Mouse (Mus musculus) brain, embryonic 14.5 days (tissue): ENCODE results near the gene Nutf2-ps1. TPM values are rescaled to one million over a fixed set of nuclear protein-coding genes. Genes with fewer than 3 reads are reported as not detected.
"Not testable (repeated sequence)": the region's sequence is repeated elsewhere in the genome, so short reads cannot be mapped to it uniquely, and the experiment has no call there.

Experiments
- DNase-seq: peaks from one replicate; pipeline ENCODE4 v3.0.0-alpha.2; 2011; ENCODE audit warnings: low read depth
- CTCF ChIP-seq: fragments of 200-500 bp; IDR thresholded peaks from 2 replicates; pipeline ENCODE4 v1.5.1; 2012; ENCODE audit warnings: inconsistent platforms, mild to moderate bottlenecking, moderate library complexity, borderline replicate concordance; ENCODE audit not compliant: insufficient read depth, insufficient read length; ENCODE audit errors: extremely low read depth
- POLR2A ChIP-seq: fragments of 200-500 bp; IDR thresholded peaks from 2 replicates; pipeline ENCODE4 v1.6.1; 2012; ENCODE audit warnings: mild to moderate bottlenecking, inconsistent platforms, borderline replicate concordance; ENCODE audit not compliant: poor library complexity, insufficient read depth, insufficient read length, severe bottlenecking; ENCODE audit errors: extremely low read depth
- polyA plus RNA-seq: library from polyadenylated mRNA; depleted of rRNA; stranded (reverse); fragments of >200 nt; gene quantifications from 2 replicates; pipeline ENCODE4 v1.2.3, GENCODE M21; 2012; rRNA removed

Gene Nutf2-ps1
- 51.5 and 58.1 TPM in 2 replicates for polyA plus RNA-seq

DNA sequence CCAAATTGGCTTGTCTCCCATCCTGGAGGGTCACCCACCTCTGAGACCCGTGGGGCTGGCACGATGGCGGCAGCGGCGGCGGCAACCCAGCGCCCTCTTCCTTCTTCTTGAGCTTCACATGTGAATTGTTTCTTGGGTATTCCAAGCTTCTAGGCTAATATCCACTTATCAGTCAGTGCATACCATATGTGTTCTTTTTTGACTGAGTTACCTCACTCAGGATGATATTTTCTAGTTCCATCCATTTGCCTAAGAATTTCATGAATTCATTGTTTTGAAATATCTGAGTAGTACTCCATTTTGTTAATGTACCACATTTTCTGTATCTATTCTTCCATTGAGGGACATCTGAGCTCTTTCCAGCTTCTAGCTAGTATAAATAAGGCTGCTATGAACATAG is at the start of gene Nutf2-ps1:
Nutf2-ps1 (minus strand) TSS at position 101 of the 400 bp plus-strand sequence.
- DNase-seq: not testable (repeated sequence)

- DNase-seq: peak; percentile 30
- 0 out of 2 replicates have a peak, but pooled peaks have one; percentile 8 for TF ChIP-seq CTCF
- TF ChIP-seq POLR2A: no peak
These were observed 49.2 kb upstream of the Nutf2-ps1 start for GRCm38 (mm10) chr19:53638041-53638440.

DNA sequence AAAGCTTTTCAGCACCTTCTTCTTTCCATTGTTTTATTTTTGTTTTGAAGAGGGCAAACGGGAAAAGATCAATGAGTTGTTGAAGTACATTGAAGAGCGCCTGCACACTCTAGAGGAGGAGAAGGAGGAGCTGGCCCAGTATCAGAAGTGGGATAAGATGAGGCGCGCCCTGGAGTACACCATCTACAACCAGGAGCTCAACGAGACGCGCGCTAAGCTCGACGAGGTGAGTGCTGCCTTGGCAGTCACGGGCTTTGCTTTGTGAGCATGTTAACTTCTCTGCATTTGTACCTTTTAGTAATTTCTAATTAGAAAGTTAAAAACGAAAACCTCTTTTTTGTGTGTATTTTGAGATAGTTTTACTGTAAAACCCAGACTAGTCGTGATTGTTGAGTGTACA is 32.8 kb upstream of the Nutf2-ps1 start:
- no peak for DNase-seq
- TF ChIP-seq POLR2A: no peak
- TF ChIP-seq CTCF: no peak

DNA sequence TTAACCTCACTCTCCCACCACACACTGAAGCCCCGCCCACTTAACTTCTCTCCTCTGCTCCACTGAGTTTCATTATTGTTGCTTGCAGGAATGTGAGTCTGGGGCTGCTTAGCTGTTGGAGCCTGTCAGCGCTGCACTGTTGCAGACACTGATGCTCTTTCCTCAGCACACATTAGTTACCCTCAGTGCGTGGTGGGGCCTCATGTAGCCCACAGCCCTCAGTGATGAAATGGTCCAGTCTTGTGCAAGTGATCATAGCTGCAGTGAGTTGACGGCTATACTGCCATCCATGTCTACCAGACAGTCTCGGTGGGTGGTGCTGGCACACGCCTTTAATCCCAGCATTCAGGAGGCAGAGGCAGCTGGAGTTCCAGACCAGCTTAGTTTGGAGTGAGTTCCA is 20.1 kb upstream of the Nutf2-ps1 start:
- peak; percentile 26 for DNase-seq
- TF ChIP-seq POLR2A: no peak
- TF ChIP-seq CTCF: no peak

- no peak for TF ChIP-seq POLR2A
- peak; percentile 37 for DNase-seq
These were observed 12.4 kb upstream of the Nutf2-ps1 start for GRCm38 (mm10) chr19:53601363-53601655.

DNA sequence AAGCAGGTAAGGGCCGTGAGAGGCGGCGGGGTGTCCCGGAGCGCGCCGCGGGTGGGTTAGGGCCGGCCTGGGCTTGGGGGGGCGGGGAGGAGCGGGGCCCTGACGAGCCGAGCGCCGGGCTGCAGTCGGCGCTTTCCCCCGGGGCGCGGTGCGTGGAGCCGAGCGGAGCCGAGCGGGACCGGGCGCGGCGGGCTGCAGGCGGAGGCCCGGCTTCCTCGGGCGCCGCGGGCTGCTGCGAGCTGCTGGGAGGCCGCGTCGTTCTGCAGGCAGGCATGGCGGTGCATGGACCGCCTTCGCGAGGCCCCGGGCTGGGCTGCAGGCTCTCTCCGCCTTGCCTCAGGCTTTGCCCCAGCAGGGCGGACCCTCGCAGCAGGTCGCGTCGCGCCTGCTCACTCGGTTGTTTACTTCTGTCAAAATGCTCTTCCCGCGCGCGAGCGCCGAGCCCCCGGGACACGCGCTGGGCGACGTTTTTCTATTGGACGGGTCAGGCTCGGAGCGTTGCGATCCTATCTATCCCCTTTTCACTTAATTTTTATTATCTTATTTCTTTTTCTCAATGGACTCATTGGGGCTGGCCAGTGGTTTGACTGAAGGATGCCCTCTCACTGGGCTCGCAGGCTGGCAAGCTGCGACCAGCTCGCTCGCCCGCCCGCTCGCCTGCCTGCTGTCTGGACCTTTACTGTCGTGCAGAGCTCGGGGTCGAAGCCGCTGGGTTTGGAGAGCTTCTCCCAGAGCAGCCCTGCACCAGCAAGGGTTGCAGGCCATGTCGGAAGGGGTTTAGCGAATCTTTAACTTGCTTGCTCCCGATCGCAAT is 11.9 kb upstream of the Nutf2-ps1 start:
- no peak for TF ChIP-seq CTCF
- TF ChIP-seq POLR2A: 0 out of 2 replicates have a peak, but pooled peaks have one; percentile 9
- DNase-seq: peak; percentile 78

DNA sequence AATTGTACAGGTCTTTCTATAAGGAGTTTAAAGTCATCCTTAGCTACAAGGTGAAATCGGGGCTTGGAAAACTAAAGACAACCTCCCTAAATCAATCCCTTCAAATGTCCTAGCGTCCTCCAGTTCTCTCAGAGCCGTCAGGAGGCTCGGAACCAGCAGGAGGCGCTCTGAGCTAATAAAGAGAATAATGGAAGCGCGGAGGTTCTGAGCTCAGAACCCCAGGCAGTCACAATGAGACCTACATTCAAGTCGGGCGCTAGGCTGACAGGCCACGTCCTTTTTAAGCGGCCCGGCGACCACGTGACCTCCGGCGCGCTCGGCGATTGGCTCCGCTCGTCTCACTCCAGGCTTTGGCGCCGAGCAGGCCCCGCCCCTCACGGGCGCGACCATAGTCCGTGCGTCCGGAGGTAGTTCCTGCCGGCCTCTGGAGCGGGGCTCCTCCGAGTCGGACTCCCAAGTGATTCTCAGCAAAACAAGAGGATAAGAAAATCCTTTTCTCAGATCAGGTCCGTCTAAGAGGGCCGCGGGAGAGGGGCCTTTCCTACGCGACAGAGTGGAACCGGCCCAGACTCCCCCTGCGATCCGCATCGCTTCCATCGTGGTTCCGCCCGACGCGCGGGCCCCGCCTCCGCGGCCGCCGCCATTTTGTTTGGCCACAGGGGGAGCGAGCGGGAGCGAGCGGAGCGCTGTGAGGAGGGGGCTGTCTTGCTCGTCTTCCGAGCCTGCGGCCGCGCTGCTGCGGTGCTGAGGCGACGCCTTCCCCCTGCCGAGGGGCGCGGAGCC is 11.1 kb upstream of the Nutf2-ps1 start, which contains the start of gene Smc3:
Smc3 (plus strand) TSS at position 642 of the 783 bp plus-strand sequence.
- TF ChIP-seq POLR2A: peak; percentile 95
- TF ChIP-seq CTCF: peak; percentile 87
- peak; percentile 99 for DNase-seq

DNA sequence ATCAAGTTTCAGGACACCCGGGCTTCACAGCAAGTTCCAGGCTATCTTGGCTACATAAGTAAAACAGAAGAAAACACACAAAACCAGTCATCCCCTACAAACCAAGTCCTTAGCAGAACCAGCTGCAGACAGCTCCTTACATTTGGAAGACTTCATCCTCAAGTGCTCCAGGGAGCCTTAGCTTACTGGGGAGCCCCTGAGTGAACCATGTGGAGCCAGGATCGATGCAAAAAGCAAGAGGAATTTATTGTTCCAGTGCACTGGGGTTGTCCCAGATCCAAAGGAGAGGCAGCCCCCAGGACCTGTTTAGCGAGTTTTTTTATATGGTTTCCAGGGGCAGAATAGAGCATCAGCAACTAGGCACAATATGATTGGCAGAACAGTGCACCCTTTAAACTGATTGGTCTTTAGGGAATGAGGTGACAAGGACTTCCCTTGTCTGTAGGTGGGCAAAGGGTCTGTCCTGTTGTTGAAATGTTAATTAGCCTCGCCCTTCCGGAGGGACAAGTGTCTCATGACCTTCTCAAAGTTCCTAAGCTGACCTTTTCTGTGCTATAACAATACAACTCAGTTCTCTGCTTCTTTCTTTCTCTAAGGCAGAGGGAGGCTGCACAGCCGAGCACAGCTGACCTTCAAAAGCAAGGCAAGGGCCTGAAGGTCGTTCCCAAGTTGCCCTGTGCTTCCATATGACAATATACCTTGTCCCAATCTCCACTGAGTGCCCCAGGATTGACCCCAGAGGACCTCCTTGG is 8.0 kb upstream of the Nutf2-ps1 start:
- TF ChIP-seq POLR2A (no peak), CTCF (no peak)
- DNase-seq: no peak

- not testable (repeated sequence) for DNase-seq
These were observed 1.2 kb downstream of the Nutf2-ps1 start for GRCm38 (mm10) chr19:53587686-53588085.

- DNase-seq: not testable (repeated sequence)
These were observed 8.6 kb downstream of the Nutf2-ps1 start for GRCm38 (mm10) chr19:53580271-53580670.

GRCm38 (mm10) chr19:53578597-53579252 is 10.1 kb downstream of the Nutf2-ps1 start:
- TF ChIP-seq CTCF (peak; percentile 75; the same call in 1 of the 2 replicates), POLR2A (no peak)
- DNase-seq: peak; percentile 92

GRCm38 (mm10) chr19:53577025-53577800 is 11.7 kb downstream of the Nutf2-ps1 start:
- TF ChIP-seq POLR2A: no peak
- no peak for TF ChIP-seq CTCF
- DNase-seq: peak; percentile 53
